Mouse (Mus musculus) stomach, embryonic 15.5 days (tissue): ENCODE measurements at regions not wholly inside any gene's neighbourhood (a gene's known extent, or its start where the extent isn't known, plus 50 kb on each side); places are given as distances from the start of the nearest gene placed in this dataset.

Experiments
- ATAC-seq: fragments of 200-750 bp; cut with Nextera tagmentation; 2 replicates; pipeline ENCODE4 v1.8.0; 2017; ENCODE audit warnings: low read depth, moderate number of reproducible peaks, moderate TSS enrichment; ENCODE audit not compliant: insufficient read depth, low FRiP score
- H3K27ac ChIP-seq: fragments of 300-500 bp; sonication (generic); 2 replicates; pipeline ENCODE4 v1.5.1; 2015; ENCODE audit warnings: mild to moderate bottlenecking, inconsistent platforms
- H3K27me3 ChIP-seq: fragments of 300-500 bp; sonication (generic); replicated peaks from 2 replicates; pipeline ENCODE4 v1.6.1; 2015; ENCODE audit warnings: inconsistent platforms
- H3K36me3 ChIP-seq: fragments of 300-500 bp; sonication (generic); 2 replicates; pipeline ENCODE4 v1.6.1; 2015; ENCODE audit warnings: inconsistent platforms
- H3K4me1 ChIP-seq: fragments of 300-500 bp; sonication (generic); 2 replicates; pipeline ENCODE4 v1.6.1; 2015; ENCODE audit warnings: inconsistent platforms
- H3K4me2 ChIP-seq: fragments of 300-500 bp; sonication (generic); 2 replicates; pipeline ENCODE4 v1.6.1; 2015; ENCODE audit warnings: mild to moderate bottlenecking, inconsistent platforms
- H3K4me3 ChIP-seq: fragments of 300-500 bp; sonication (generic); replicated peaks from 2 replicates; pipeline ENCODE4 v1.5.1; 2015; ENCODE audit warnings: inconsistent platforms
- H3K9ac ChIP-seq: fragments of 300-500 bp; sonication (generic); 2 replicates; pipeline ENCODE4 v1.6.1; 2015; ENCODE audit warnings: inconsistent platforms
- H3K9me3 ChIP-seq: fragments of 300-500 bp; sonication (generic); 2 replicates; pipeline ENCODE4 v1.6.1; 2016; ENCODE audit warnings: inconsistent platforms
- WGBS: fragments of 180-500 bp; shearing (Covaris S2); methylation state at CpG from one replicate; pipeline ENCODE4 v1.1.7; 2015; 5-methylcytosine and 5-hydroxymethylcytosine counted together

DNA sequence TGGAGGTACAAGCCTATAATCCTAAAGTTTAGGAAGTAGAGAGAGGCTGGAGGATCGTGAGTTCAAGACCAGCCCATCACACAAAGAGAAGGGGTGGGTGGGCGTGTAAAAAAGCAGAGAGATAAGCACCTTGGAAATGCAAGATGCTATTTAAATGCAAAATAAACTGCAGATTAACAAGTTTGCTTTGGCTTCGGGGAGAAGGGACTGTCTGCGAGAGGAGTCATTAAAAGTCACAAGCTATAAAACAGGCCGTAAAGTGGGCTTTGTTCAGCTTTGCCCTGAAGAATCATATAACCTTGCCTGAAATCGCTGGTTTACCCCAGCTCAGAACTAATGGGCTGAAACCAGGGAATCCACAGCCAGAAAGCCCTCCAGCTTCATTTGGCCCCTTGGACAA is 173.3 kb upstream of the Jarid2 start:
- H3K4me2 ChIP-seq: no peak overlapping the region
- no peaks in the 10 kb centered on the region for H3K4me1 ChIP-seq
- H3K4me3 ChIP-seq: no peak overlapping the region
- no peaks in the 10 kb centered on the region for H3K27me3 ChIP-seq
- H3K36me3 ChIP-seq: no peaks in the 10 kb centered on the region
- no peak overlapping the region for H3K9ac ChIP-seq
- H3K27ac ChIP-seq: no peak overlapping the region
- no peak for ATAC-seq
- 80% methylated on average over 6 of the region's 6 CpGs for WGBS
- no peaks in the 10 kb centered on the region for H3K9me3 ChIP-seq

DNA sequence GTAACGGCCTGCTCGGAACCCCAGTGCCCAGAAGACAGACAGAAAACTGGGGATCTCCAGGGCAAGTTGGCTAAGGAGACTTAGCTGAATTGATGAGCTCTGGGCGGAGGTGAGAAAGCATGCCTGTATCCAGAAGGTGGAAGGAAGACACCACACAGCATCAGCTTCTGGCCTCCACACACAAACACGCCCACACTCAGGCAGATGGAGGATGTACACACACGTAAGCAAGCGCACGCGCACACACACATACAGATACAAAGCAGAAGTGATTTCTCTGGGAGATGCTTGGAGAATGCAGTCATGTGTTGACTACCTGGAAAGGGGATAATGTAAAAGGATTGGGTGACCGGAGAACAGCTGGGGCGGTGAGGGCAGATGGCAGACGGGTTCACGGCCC is 171.2 kb upstream of the Jarid2 start:
- Histone ChIP-seq H3K9me3 (no peaks in the 10 kb centered on the region), H3K4me1 (no peaks in the 10 kb centered on the region), H3K9ac (no peak overlapping the region), H3K36me3 (no peaks in the 10 kb centered on the region), H3K4me3 (no peak overlapping the region), H3K4me2 (no peak overlapping the region), H3K27ac (no peak overlapping the region), H3K27me3 (no peaks in the 10 kb centered on the region)
- ATAC-seq: no peak
- WGBS: 88% methylated on average over 12 of the region's 12 CpGs

- Histone ChIP-seq H3K36me3 (no peaks in the 10 kb centered on the region), H3K9me3 (no peaks in the 10 kb centered on the region), H3K9ac (no peak overlapping the region), H3K4me3 (no peak overlapping the region), H3K4me2 (no peak overlapping the region), H3K27ac (no peak overlapping the region), H3K27me3 (no peaks in the 10 kb centered on the region), H3K4me1 (no peaks in the 10 kb centered on the region)
- no peak for ATAC-seq
- WGBS: 86% methylated on average over 21 of the region's 21 CpGs
Observed at GRCm38 (mm10) chr13:44558491-44559177, 170.6 kb upstream of the Jarid2 start.

GRCm38 (mm10) chr13:44559178-44559565 is 170.1 kb upstream of the Jarid2 start:
- Histone ChIP-seq H3K4me3 (no peak overlapping the region), H3K36me3 (no peaks in the 10 kb centered on the region), H3K27ac (no peak overlapping the region), H3K4me1 (no peaks in the 10 kb centered on the region), H3K4me2 (no peak overlapping the region), H3K27me3 (no peaks in the 10 kb centered on the region), H3K9ac (no peak overlapping the region), H3K9me3 (no peaks in the 10 kb centered on the region)
- WGBS: 91% methylated on average over 6 of the region's 6 CpGs
- ATAC-seq: no peak

- Histone ChIP-seq H3K9me3 (no peaks in the 10 kb centered on the region), H3K4me3 (no peak overlapping the region), H3K4me2 (no peak overlapping the region), H3K4me1 (no peaks in the 10 kb centered on the region), H3K27me3 (no peaks in the 10 kb centered on the region), H3K9ac (no peak overlapping the region), H3K27ac (no peak overlapping the region), H3K36me3 (no peaks in the 10 kb centered on the region)
- ATAC-seq: no peak
- WGBS: 28% methylated on average over 2 of the region's 2 CpGs
Observed at GRCm38 (mm10) chr13:44559706-44560105, 169.6 kb upstream of the Jarid2 start.

DNA sequence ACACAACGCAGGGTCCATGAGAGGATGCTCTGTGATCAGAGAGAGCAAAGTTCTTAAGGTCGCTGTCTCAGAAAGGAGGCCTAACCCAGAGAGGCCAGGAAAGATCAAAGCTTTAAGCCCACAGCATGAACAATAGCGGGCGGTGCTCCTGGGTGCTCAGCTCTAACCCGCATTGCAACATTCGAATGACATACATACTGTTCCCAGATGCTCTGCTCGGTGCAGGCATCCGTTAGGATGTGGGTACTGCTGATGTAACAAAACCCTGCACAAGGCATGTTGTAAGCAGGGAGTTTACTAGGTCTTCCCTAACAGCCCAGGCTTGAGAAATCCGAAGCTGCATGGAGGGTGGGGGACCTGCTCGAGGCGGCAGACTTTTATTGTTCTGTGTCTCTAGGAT is 164.6 kb upstream of the Jarid2 start:
- Histone ChIP-seq H3K4me1 (no peaks in the 10 kb centered on the region), H3K9me3 (no peaks in the 10 kb centered on the region), H3K27ac (no peak overlapping the region), H3K36me3 (no peaks in the 10 kb centered on the region), H3K4me2 (no peak overlapping the region), H3K27me3 (no peaks in the 10 kb centered on the region), H3K9ac (no peak overlapping the region), H3K4me3 (no peak overlapping the region)
- WGBS: 61% methylated on average over 11 of the region's 11 CpGs
- ATAC-seq: no peak

- no peak for ATAC-seq
- Histone ChIP-seq H3K9me3 (no peaks in the 10 kb centered on the region), H3K27ac (no peak overlapping the region), H3K4me3 (no peak overlapping the region), H3K4me1 (no peaks in the 10 kb centered on the region), H3K36me3 (no peaks in the 10 kb centered on the region), H3K9ac (no peak overlapping the region), H3K27me3 (no peaks in the 10 kb centered on the region), H3K4me2 (no peak overlapping the region)
- WGBS: 48% methylated on average over 2 of the region's 2 CpGs
Observed at GRCm38 (mm10) chr13:44567696-44568095, 161.6 kb upstream of the Jarid2 start.

- WGBS: 45% methylated on average over 3 of the region's 3 CpGs
- no peak overlapping the region for H3K9ac ChIP-seq
Observed at GRCm38 (mm10) chr13:44569241-44569778, 160.0 kb upstream of the Jarid2 start.

GRCm38 (mm10) chr13:44573463-44573862 is 155.8 kb upstream of the Jarid2 start:
- H3K4me3 ChIP-seq: no peak overlapping the region
- no peak overlapping the region for H3K27ac ChIP-seq
- no peaks in the 10 kb centered on the region for H3K36me3 ChIP-seq
- no peaks in the 10 kb centered on the region for H3K9me3 ChIP-seq
- no peaks in the 10 kb centered on the region for H3K27me3 ChIP-seq
- no peaks in the 10 kb centered on the region for H3K4me1 ChIP-seq
- ATAC-seq: no peak
- 18% methylated on average over 7 of the region's 7 CpGs for WGBS
- no peak overlapping the region for H3K4me2 ChIP-seq
- no peak overlapping the region for H3K9ac ChIP-seq

More at GRCm38 (mm10) chr13:44569241-44569778, 160.0 kb upstream of the Jarid2 start:
- Histone ChIP-seq H3K36me3 (no peaks in the 10 kb centered on the region), H3K27me3 (no peaks in the 10 kb centered on the region), H3K4me3 (no peak overlapping the region), H3K9me3 (no peaks in the 10 kb centered on the region), H3K27ac (no peak overlapping the region), H3K4me1 (no peaks in the 10 kb centered on the region), H3K4me2 (no peak overlapping the region)
- no peak for ATAC-seq

GRCm38 (mm10) chr13:44579215-44579614 is 150.1 kb upstream of the Jarid2 start:
- H3K27me3 ChIP-seq: no peaks in the 10 kb centered on the region
- H3K4me2 ChIP-seq: no peak overlapping the region
- no peak overlapping the region for H3K27ac ChIP-seq
- H3K36me3 ChIP-seq: no peaks in the 10 kb centered on the region
- ATAC-seq: no peak
- 93% methylated on average over 5 of the region's 5 CpGs for WGBS
- H3K9me3 ChIP-seq: no peaks in the 10 kb centered on the region
- no peak overlapping the region for H3K4me3 ChIP-seq
- H3K9ac ChIP-seq: no peak overlapping the region
- H3K4me1 ChIP-seq: peaks cover 7% of the 10 kb centered on the region; the same call in 1 of the 2 replicates

GRCm38 (mm10) chr13:44580156-44580736 is 149.0 kb upstream of the Jarid2 start:
- H3K4me2 ChIP-seq: peak overlapping the region; percentile 32; the same call in 1 of the 2 replicates
- H3K9ac ChIP-seq: no peak overlapping the region
- WGBS: 43% methylated on average over 15 of the region's 15 CpGs
- no peak overlapping the region for H3K27ac ChIP-seq
- H3K27me3 ChIP-seq: no peaks in the 10 kb centered on the region
- H3K4me1 ChIP-seq: peaks cover 7% of the 10 kb centered on the region; the same call in 1 of the 2 replicates
- H3K4me3 ChIP-seq: no peak overlapping the region
- ATAC-seq: no peak
- no peaks in the 10 kb centered on the region for H3K36me3 ChIP-seq
- H3K9me3 ChIP-seq: no peaks in the 10 kb centered on the region

- no peak overlapping the region for H3K4me3 ChIP-seq
- ATAC-seq: no peak
Observed at GRCm38 (mm10) chr13:44580767-44581166, 148.5 kb upstream of the Jarid2 start.

More at GRCm38 (mm10) chr13:44580767-44581166, 148.5 kb upstream of the Jarid2 start:
- no peaks in the 10 kb centered on the region for H3K36me3 ChIP-seq
- peaks cover 7% of the 10 kb centered on the region; the same call in 1 of the 2 replicates for H3K4me1 ChIP-seq
- H3K9ac ChIP-seq: no peak overlapping the region
- no peak overlapping the region for H3K27ac ChIP-seq
- H3K4me2 ChIP-seq: peak overlapping the region; percentile 32; the same call in 1 of the 2 replicates
- H3K9me3 ChIP-seq: no peaks in the 10 kb centered on the region
- H3K27me3 ChIP-seq: no peaks in the 10 kb centered on the region
- 27% methylated on average over 9 of the region's 9 CpGs for WGBS
